Mouse (Mus musculus) layer of hippocampus, adult 9-11 months (tissue): ENCODE measurements around the gene Mpv17l.
"Not testable (repeated sequence)": the region's sequence is repeated elsewhere in the genome, so short reads cannot be mapped to it uniquely, and the experiment has no call there.

Experiments used
- DNase-seq: peaks from one replicate; pipeline ENCODE4 v3.0.0; 2022

Gene Mpv17l

GRCm38 (mm10) chr16:13902888-13903483 lies at the start of gene Mpv17l, which contains the start of gene Pdxdc1:
Gene Mpv17l (plus strand): TSS chr16:13903161.
Gene Pdxdc1 (minus strand): TSS chr16:13903131.
- DNase-seq, result peak; percentile 97

GRCm38 (mm10) chr16:13853886-13854285 lies 49.1 kb upstream of the Mpv17l start:
- DNase-seq, result no peak

- no peak for DNase-seq
Measured at GRCm38 (mm10) chr16:13866076-13866475, 36.9 kb upstream of the Mpv17l start.

- no peak for DNase-seq
Measured at GRCm38 (mm10) chr16:13866616-13867015, 36.3 kb upstream of the Mpv17l start.

- peak; percentile 74 for DNase-seq
Measured at GRCm38 (mm10) chr16:13867406-13867805, 35.6 kb upstream of the Mpv17l start.

GRCm38 (mm10) chr16:13867910-13868514 lies 34.9 kb upstream of the Mpv17l start:
- peak; percentile 14 for DNase-seq

GRCm38 (mm10) chr16:13875483-13875882 lies 27.5 kb upstream of the Mpv17l start:
- peak; percentile 25 for DNase-seq

- DNase-seq, result no peak
Measured at GRCm38 (mm10) chr16:13883094-13883774, 19.7 kb upstream of the Mpv17l start.

GRCm38 (mm10) chr16:13890449-13890848 lies 12.5 kb upstream of the Mpv17l start:
- DNase-seq, result no peak

- no peak for DNase-seq
Measured at GRCm38 (mm10) chr16:13892850-13893249, 10.1 kb upstream of the Mpv17l start.

- DNase-seq, result no peak
Measured at GRCm38 (mm10) chr16:13894097-13894496, 8.9 kb upstream of the Mpv17l start.

GRCm38 (mm10) chr16:13895740-13896139 lies 7.2 kb upstream of the Mpv17l start:
- DNase-seq, result no peak

GRCm38 (mm10) chr16:13896357-13896756 lies 6.6 kb upstream of the Mpv17l start:
- no peak for DNase-seq

- peak; percentile 43 for DNase-seq
Measured at GRCm38 (mm10) chr16:13898981-13899380, 4.0 kb upstream of the Mpv17l start.

GRCm38 (mm10) chr16:13902397-13902831 lies 547 bp upstream of the Mpv17l start:
- no peak for DNase-seq

- peak; percentile 83 for DNase-seq
Measured at GRCm38 (mm10) chr16:13903488-13903887, 527 bp downstream of the Mpv17l start.

GRCm38 (mm10) chr16:13907297-13907696 lies 4.3 kb downstream of the Mpv17l start:
- no peak for DNase-seq

- DNase-seq, result no peak
Measured at GRCm38 (mm10) chr16:13920093-13920492, 17.1 kb downstream of the Mpv17l start.

- DNase-seq, result no peak
Measured at GRCm38 (mm10) chr16:13921063-13921462, 18.1 kb downstream of the Mpv17l start.

- DNase-seq, result no peak
Measured at GRCm38 (mm10) chr16:13921781-13922180, 18.8 kb downstream of the Mpv17l start.

GRCm38 (mm10) chr16:13922499-13922898 lies 19.5 kb downstream of the Mpv17l start:
- not testable (repeated sequence) for DNase-seq

GRCm38 (mm10) chr16:13922966-13923365 lies 20.0 kb downstream of the Mpv17l start:
- DNase-seq, result not testable (repeated sequence)

GRCm38 (mm10) chr16:13927456-13928075 lies 24.6 kb downstream of the Mpv17l start:
- no peak for DNase-seq
